Mouse (Mus musculus): ENCODE data around the gene Baiap3. TPM values are rescaled to one million over a fixed set of nuclear protein-coding genes. Genes with fewer than 3 reads are reported as not detected.

Gene Baiap3
- total and polyA plus RNA-seq, 3 experiments = 0.32 to 1.5 (median 0.39) TPM

GRCm38 (mm10) chr17:25255110-25255509 lies 1.1 kb downstream of the Baiap3 start:
- no peak for DNase-seq
- no peak for TF ChIP-seq POLR2A (IDR thresholded peaks at IDR 0.05; ENCODE audit: insufficient read depth, low read depth, low read length)
- TF ChIP-seq EP300 (IDR thresholded peaks at IDR 0.05; ENCODE audit: insufficient read depth, low read depth, low read length) = no peak
- TF ChIP-seq CTCF (IDR thresholded peaks at IDR 0.05) = no peak
- WGBS = 67% methylated on average over 2 of the region's 2 CpGs
- H3K27me3 ChIP-seq (ENCODE audit: control insufficient read depth, insufficient read depth, low read length) = peaks cover 7% of the 10 kb centered on the region; the same call in 1 of the 2 replicates
- no peak overlapping the region for H3K4me3 ChIP-seq
- H3K9ac ChIP-seq (ENCODE audit: low read depth, low read length) = no peak overlapping the region
- intact Hi-C loops (cut with DNase I) = no loop called here
- no peaks in the 10 kb centered on the region for H3K4me1 ChIP-seq (ENCODE audit: control insufficient read depth, insufficient read depth, low read length)
- no peaks in the 10 kb centered on the region for H3K36me3 ChIP-seq (ENCODE audit: control insufficient read depth, insufficient read depth, low read length)
- no peak overlapping the region for H3K27ac ChIP-seq
- H3K79me2 ChIP-seq (replicated peaks; ENCODE audit: control insufficient read depth, insufficient read depth, low read length) = no peaks in the 10 kb centered on the region

GRCm38 (mm10) chr17:25253760-25254159 lies 2.4 kb downstream of the Baiap3 start:
- intact Hi-C loops (cut with DNase I) = no loop called here
- H3K79me2 ChIP-seq (replicated peaks; ENCODE audit: control insufficient read depth, insufficient read depth, low read length) = no peaks in the 10 kb centered on the region
- TF ChIP-seq CTCF (IDR thresholded peaks at IDR 0.05) (no peak), POLR2A (IDR thresholded peaks at IDR 0.05; ENCODE audit: insufficient read depth, low read depth, low read length) (no peak), EP300 (IDR thresholded peaks at IDR 0.05; ENCODE audit: insufficient read depth, low read depth, low read length) (no peak)
- 37% methylated on average over 10 of the region's 10 CpGs for WGBS
- H3K9ac ChIP-seq (ENCODE audit: low read depth, low read length) = no peak overlapping the region
- no peak overlapping the region for H3K27ac ChIP-seq
- no peaks in the 10 kb centered on the region for H3K36me3 ChIP-seq (ENCODE audit: control insufficient read depth, insufficient read depth, low read length)
- no peak for DNase-seq
- H3K4me3 ChIP-seq = no peak overlapping the region
- no peaks in the 10 kb centered on the region for H3K4me1 ChIP-seq (ENCODE audit: control insufficient read depth, insufficient read depth, low read length)
- peaks cover 7% of the 10 kb centered on the region; the same call in 1 of the 2 replicates for H3K27me3 ChIP-seq (ENCODE audit: control insufficient read depth, insufficient read depth, low read length)

DNA sequence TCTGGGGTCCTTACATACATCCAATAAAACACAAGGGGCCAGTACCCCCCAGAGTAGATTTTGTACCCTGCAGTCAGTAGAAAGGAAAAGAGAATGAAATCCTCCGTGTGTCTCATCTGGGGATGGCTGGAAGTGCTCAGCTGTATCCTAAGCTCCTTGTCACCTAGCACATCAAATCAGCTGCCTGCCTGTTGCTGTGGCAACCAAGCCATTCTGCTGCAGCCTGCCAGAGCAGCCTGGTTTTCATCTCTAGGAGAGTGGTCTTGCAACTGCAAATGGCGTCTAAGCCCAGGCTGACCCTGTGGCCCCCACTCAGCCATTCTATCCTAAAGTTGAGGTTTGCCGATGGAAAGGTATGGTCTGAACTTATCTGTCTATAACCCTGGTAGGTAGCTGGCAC lies 3.5 kb downstream of the Baiap3 start:
- Histone ChIP-seq H3K79me2 (replicated peaks; ENCODE audit: control insufficient read depth, insufficient read depth, low read length) (no peaks in the 10 kb centered on the region), H3K4me1 (ENCODE audit: control insufficient read depth, insufficient read depth, low read length) (no peaks in the 10 kb centered on the region), H3K36me3 (ENCODE audit: control insufficient read depth, insufficient read depth, low read length) (no peaks in the 10 kb centered on the region), H3K27me3 (ENCODE audit: control insufficient read depth, insufficient read depth, low read length) (peaks cover 7% of the 10 kb centered on the region; the same call in 1 of the 2 replicates), H3K9ac (ENCODE audit: low read depth, low read length) (no peak overlapping the region), H3K27ac (no peak overlapping the region), H3K4me3 (no peak overlapping the region)
- DNase-seq = no peak
- TF ChIP-seq EP300 (IDR thresholded peaks at IDR 0.05; ENCODE audit: insufficient read depth, low read depth, low read length) (no peak), POLR2A (IDR thresholded peaks at IDR 0.05; ENCODE audit: insufficient read depth, low read depth, low read length) (no peak), CTCF (IDR thresholded peaks at IDR 0.05) (no peak)
- WGBS = 42% methylated on average over 3 of the region's 3 CpGs
- intact Hi-C loops (cut with DNase I) = no loop called here

DNA sequence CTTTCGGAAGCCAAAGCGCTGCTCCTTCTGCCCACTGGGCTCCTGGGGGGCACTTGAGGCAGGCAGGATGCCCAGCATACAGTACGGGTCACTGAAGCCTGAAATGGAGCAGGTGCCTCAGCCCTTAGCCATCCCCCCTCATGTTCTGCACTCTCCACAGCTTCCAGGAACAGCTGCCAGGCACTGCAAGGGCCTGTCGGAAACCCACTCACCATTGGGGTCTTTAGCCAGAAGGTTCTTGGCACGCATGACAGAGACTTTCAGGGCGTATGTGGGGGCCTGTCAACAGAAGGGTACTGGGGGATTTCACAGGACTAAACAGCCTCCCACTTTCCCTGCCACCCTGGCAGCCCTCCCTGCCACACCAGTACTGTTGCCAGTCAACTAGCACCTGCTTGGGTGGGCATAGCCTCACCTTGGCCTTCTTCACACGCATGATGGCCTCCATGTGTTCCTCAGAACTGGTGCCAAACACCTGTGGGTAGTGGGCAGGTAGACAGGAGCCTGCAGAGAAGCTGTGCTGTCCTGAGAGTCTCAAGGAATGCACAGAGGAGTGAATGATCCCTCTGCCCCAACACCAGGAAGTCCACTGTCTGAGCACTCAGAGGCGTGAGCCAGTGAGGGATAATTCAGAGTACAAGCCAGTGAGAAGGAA lies 5.9 kb downstream of the Baiap3 start:
- Histone ChIP-seq H3K27me3 (ENCODE audit: control insufficient read depth, insufficient read depth, low read length) (peaks cover 3% of the 10 kb centered on the region; the same call in 1 of the 2 replicates), H3K27ac (no peak overlapping the region), H3K9ac (ENCODE audit: low read depth, low read length) (no peak overlapping the region), H3K4me1 (ENCODE audit: control insufficient read depth, insufficient read depth, low read length) (no peaks in the 10 kb centered on the region), H3K79me2 (replicated peaks; ENCODE audit: control insufficient read depth, insufficient read depth, low read length) (no peaks in the 10 kb centered on the region), H3K36me3 (ENCODE audit: control insufficient read depth, insufficient read depth, low read length) (no peaks in the 10 kb centered on the region), H3K4me3 (no peak overlapping the region)
- intact Hi-C loops (cut with DNase I) = no loop called here
- TF ChIP-seq EP300 (IDR thresholded peaks at IDR 0.05; ENCODE audit: insufficient read depth, low read depth, low read length) (no peak), POLR2A (IDR thresholded peaks at IDR 0.05; ENCODE audit: insufficient read depth, low read depth, low read length) (no peak), CTCF (IDR thresholded peaks at IDR 0.05) (no peak)
- WGBS = 71% methylated on average over 8 of the region's 8 CpGs
- no peak for DNase-seq

- H3K27me3 ChIP-seq (ENCODE audit: control insufficient read depth, insufficient read depth, low read length) = no peaks in the 10 kb centered on the region
- H3K4me1 ChIP-seq (ENCODE audit: control insufficient read depth, insufficient read depth, low read length) = no peaks in the 10 kb centered on the region
- H3K4me3 ChIP-seq = no peak overlapping the region
- DNase-seq = no peak
- H3K79me2 ChIP-seq (replicated peaks; ENCODE audit: control insufficient read depth, insufficient read depth, low read length) = no peaks in the 10 kb centered on the region
- no peak overlapping the region for H3K9ac ChIP-seq (ENCODE audit: low read depth, low read length)
- H3K36me3 ChIP-seq (ENCODE audit: control insufficient read depth, insufficient read depth, low read length) = no peaks in the 10 kb centered on the region
- H3K27ac ChIP-seq = no peak overlapping the region
- no peak for TF ChIP-seq EP300 (IDR thresholded peaks at IDR 0.05; ENCODE audit: insufficient read depth, low read depth, low read length)
- no peak for TF ChIP-seq CTCF (IDR thresholded peaks at IDR 0.05)
- TF ChIP-seq POLR2A (IDR thresholded peaks at IDR 0.05; ENCODE audit: insufficient read depth, low read depth, low read length) = no peak
- intact Hi-C loops (cut with DNase I) = no loop called here
- WGBS = 71% methylated on average over 18 of the region's 18 CpGs
Measured at GRCm38 (mm10) chr17:25248033-25248750, 8.0 kb downstream of the Baiap3 start.

DNA sequence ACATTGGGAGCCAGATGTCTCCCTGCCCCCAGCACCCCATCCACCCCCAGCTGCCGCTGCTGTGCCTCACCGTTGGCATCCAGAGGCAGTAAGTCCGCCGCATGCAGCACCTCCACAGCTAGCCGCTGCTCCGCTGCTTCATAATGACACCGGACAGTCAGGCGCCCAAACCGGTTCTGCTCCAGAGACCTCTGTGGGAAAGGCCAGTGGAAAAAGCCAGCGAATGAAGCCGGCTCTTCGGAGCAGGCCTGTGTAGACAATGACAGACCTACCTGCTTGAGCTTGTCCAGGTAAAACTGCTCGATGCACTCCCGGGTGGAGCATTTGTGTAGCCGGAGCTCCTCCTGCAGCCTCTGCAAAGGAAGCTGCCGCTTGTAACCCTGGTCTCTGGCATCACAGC lies 11.9 kb downstream of the Baiap3 start:
- intact Hi-C loops (cut with DNase I) = loop anchor here (5.0 kb wide), 1 partner anchor 57 kb away; the partner anchor contains the start of gene Unkl
- no peak overlapping the region for H3K27ac ChIP-seq
- TF ChIP-seq CTCF (IDR thresholded peaks at IDR 0.05) = no peak
- TF ChIP-seq EP300 (IDR thresholded peaks at IDR 0.05; ENCODE audit: insufficient read depth, low read depth, low read length) = no peak
- no peak for TF ChIP-seq POLR2A (IDR thresholded peaks at IDR 0.05; ENCODE audit: insufficient read depth, low read depth, low read length)
- H3K9ac ChIP-seq (ENCODE audit: low read depth, low read length) = no peak overlapping the region
- 86% methylated on average over 16 of the region's 16 CpGs for WGBS
- peaks cover 5% of the 10 kb centered on the region; the same call in 1 of the 2 replicates for H3K4me1 ChIP-seq (ENCODE audit: control insufficient read depth, insufficient read depth, low read length)
- no peaks in the 10 kb centered on the region for H3K36me3 ChIP-seq (ENCODE audit: control insufficient read depth, insufficient read depth, low read length)
- DNase-seq = no peak
- H3K27me3 ChIP-seq (ENCODE audit: control insufficient read depth, insufficient read depth, low read length) = no peaks in the 10 kb centered on the region
- no peak overlapping the region for H3K4me3 ChIP-seq
- no peaks in the 10 kb centered on the region for H3K79me2 ChIP-seq (replicated peaks; ENCODE audit: control insufficient read depth, insufficient read depth, low read length)

All from heart, adult 2 months (tissue).